Mouse (Mus musculus) urinary bladder, postnatal 4 days (tissue): Measurements from ENCODE around the gene Rptn.
"Not testable (repeated sequence)": the region's sequence is repeated elsewhere in the genome, so short reads cannot be mapped to it uniquely, and the experiment has no call there.

Experiments
- DNase-seq, 2 experiments: peaks; one replicate each; pipeline ENCODE4 v3.0.0; 2021 to 2022; ENCODE audit warnings: low spot score in 2 of 2

The Rptn gene

GRCm38 (mm10) chr3:93393366-93393765, at the start of gene Rptn:
Rptn (plus strand) TSS chr3:93393699.
- no peak for DNase-seq

GRCm38 (mm10) chr3:93346896-93347295, 46.6 kb upstream of the Rptn start:
- DNase-seq: no peak

- DNase-seq: peak; percentile 41 to 74
Measured at GRCm38 (mm10) chr3:93360045-93360444, 33.5 kb upstream of the Rptn start.

GRCm38 (mm10) chr3:93361933-93362574, 31.4 kb upstream of the Rptn start:
- DNase-seq: no peak

- no peak for DNase-seq
Measured at GRCm38 (mm10) chr3:93366966-93367575, 26.4 kb upstream of the Rptn start.

GRCm38 (mm10) chr3:93368171-93368570, 25.3 kb upstream of the Rptn start:
- DNase-seq: no peak

- DNase-seq: no peak
Measured at GRCm38 (mm10) chr3:93373416-93373815, 20.1 kb upstream of the Rptn start.

- no peak for DNase-seq
Measured at GRCm38 (mm10) chr3:93375196-93375595, 18.3 kb upstream of the Rptn start.

GRCm38 (mm10) chr3:93375601-93376000, 17.9 kb upstream of the Rptn start:
- DNase-seq: no peak

- no peak for DNase-seq
Measured at GRCm38 (mm10) chr3:93378146-93378545, 15.4 kb upstream of the Rptn start.

- DNase-seq: no peak
Measured at GRCm38 (mm10) chr3:93403936-93404335, 10.4 kb downstream of the Rptn start.

GRCm38 (mm10) chr3:93406992-93407391, 13.5 kb downstream of the Rptn start:
- DNase-seq: no peak

- no peak for DNase-seq
Measured at GRCm38 (mm10) chr3:93411905-93412304, 18.4 kb downstream of the Rptn start.

- DNase-seq: no peak
Measured at GRCm38 (mm10) chr3:93431673-93432072, 38.2 kb downstream of the Rptn start.

GRCm38 (mm10) chr3:93442030-93442429, 48.5 kb downstream of the Rptn start, which contains the start of gene Tchh:
Tchh (plus strand) TSS chr3:93442330.
- no peak for DNase-seq

GRCm38 (mm10) chr3:93443501-93444101, 50.1 kb downstream of the Rptn start:
- peak in 1 of 2 experiments; percentile 22 for DNase-seq

GRCm38 (mm10) chr3:93444343-93445164, 51.1 kb downstream of the Rptn start:
- peak; percentile 64 to 70 for DNase-seq

- peak in 1 of 2 experiments; percentile 20 for DNase-seq
Measured at GRCm38 (mm10) chr3:93445165-93445705, 51.7 kb downstream of the Rptn start.

- DNase-seq: peak in 1 of 2 experiments; percentile 18
Measured at GRCm38 (mm10) chr3:93446128-93446755, 52.7 kb downstream of the Rptn start.

- not testable (repeated sequence) for DNase-seq
Measured at GRCm38 (mm10) chr3:93446756-93447137, 53.2 kb downstream of the Rptn start.

- DNase-seq: peak in 1 of 2 experiments; percentile 23
Measured at GRCm38 (mm10) chr3:93447138-93447841, 53.8 kb downstream of the Rptn start.
